Mouse (Mus musculus): ENCODE data around the gene Tbc1d10a.

Tbc1d10a gene

DNA sequence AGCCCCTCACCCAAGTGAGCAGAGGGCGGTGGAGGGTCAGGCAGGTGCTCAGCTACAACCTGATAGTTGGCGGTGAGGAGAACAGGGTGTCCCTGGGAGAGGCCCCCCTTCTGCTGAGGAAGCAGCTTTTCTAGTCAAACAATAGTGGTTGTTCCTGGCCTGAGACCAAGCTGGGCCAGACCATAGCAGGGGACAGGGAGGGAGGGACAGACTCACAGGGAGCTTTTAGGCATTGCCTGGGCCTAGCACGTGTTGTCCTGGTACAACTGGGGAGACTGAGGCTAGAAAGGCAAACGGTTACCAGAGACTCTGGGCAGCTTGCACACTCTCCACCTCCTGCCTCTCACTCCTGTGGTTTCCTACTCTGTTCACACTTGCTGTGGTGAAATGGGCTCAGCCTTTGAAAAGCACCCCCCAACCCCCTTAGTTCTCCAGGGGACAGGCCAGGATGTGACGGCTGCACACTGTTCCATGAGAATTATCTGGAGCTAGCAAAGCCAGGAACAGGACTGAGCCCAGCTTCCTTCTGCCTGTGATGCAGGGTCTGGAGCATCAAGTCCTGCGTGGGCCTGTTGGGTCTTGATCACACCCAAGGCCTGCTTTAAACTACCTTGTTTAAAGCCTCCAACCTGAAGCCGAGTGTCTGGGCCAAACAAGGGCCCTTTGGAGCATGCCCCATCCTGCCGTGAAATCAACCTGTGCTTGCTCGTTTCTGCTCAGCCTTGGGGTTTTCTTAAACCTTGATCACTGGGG lies 29.8 kb downstream of the Tbc1d10a start:
- no peak for DNase-seq (ENCODE audit: low spot score)

- DNase-seq (ENCODE audit: low spot score): no peak
Observed at GRCm38 (mm10) chr11:4217914-4218629, 31.5 kb downstream of the Tbc1d10a start, which contains the start of gene Castor1. Gene Castor1 (plus strand): TSS chr11:4218225.

DNA sequence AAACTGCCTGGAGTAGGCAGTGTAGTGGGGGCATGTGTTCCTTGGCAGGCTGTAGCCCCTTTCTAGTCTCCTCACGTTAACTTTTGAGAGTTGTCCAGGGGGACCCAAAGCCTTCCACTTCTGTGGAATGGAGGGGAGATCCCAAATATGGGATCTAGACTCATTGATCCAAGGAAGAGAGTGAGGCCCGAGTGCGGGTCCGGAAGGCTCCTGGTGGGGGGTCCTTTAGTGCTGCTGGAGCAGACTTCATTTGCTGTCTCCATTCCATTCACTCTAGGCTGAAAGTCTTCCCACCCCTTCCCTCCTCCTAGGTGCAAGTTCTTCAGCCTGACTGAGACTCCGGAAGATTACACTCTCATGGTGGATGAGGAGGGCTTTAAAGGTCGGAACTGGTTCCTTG lies 32.0 kb downstream of the Tbc1d10a start:
- no peak for DNase-seq (ENCODE audit: low spot score)

- no peak for DNase-seq (ENCODE audit: low spot score)
Observed at GRCm38 (mm10) chr11:4219317-4219751, 32.7 kb downstream of the Tbc1d10a start.

DNA sequence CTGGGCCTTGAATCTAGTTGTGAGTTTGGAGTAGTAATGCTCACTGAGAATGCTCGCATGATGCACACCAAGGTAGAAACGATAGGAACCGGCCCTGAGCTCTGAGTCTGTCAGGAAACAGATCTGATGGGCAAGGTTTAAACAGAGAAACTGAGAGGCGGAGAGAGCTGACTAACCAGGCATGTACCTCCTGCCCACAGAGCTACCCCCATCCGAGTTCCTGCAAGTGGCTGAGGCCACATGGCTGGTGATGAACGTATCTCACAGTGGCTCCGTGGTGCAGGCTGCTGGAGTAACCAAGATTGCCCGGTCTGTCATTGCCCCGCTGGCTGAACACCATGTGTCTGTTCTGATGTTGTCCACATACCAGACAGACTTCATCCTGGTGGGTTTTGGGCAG lies 33.3 kb downstream of the Tbc1d10a start:
- DNase-seq (ENCODE audit: low spot score): no peak

DNA sequence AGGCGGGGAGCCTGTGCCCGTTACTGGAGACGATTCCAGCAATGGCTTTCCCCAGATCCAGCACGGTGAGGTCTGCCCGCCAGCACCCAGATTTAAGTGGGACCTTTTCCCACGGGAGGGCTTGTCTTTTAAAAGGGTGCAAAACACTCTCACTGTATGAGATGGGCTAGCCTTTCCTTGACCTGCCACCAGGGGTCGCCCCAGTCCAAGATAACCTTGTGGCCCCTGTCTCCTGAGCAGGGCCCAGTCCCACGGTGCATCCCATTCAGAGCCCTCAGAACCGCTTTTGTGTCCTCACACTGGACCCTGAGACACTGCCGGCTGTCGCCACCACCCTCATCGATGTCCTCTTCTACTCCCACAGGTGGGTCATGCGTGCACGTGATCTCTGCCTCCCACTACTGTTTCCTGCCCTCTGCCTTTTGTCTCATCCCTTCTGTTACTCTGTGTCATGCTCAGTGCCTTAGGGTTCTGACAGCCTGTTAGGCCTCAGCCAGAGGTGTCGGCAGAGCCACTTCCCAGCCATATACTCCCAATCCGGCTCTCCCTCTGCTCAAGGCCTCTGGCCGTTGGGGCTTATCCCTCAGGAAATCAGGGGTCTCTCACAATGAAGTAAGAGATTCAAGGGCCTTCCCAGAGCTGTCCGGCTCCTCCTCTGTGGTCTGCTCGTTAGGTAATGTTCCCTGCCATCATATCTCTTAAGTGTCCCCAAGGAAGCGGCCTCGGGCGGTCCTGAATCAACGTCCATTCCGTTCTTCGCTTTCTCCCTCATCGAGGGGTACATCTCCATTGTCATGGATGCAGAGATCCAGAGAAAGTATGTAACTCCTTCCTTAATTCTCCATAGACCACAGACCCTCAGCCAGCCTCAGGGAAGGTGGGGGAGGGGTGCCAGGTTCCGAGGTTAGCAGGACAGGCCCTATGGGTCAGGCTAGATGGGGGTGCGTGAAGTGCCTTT lies 34.1 kb downstream of the Tbc1d10a start:
- DNase-seq (ENCODE audit: low spot score): no peak

GRCm38 (mm10) chr11:4222046-4222950 lies 35.7 kb downstream of the Tbc1d10a start:
- DNase-seq (ENCODE audit: low spot score): no peak

- no peak for DNase-seq (ENCODE audit: low spot score)
Observed at GRCm38 (mm10) chr11:4223393-4224188, 37.0 kb downstream of the Tbc1d10a start.

DNA sequence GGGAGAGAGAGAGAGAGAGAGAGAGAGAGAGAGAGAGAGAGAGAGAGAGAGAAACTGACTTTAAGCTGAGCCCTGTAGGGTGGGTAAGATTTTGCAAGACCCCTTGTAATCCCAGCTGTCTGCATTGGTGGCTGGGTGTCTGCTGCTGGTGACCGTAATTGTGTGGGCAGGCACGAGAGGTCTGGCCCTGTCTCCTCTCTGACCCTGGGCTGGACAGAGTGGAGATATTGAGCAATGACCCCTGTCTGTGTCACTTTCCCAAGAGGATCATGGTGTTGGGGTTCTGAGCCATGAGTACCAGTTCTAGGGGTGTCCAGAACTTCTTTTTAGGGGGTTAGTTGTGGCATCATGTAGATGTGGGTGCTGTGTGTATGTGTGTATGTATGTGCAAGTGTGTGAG lies 37.6 kb downstream of the Tbc1d10a start:
- DNase-seq (ENCODE audit: low spot score): no peak

- DNase-seq (ENCODE audit: low spot score): no peak
Observed at GRCm38 (mm10) chr11:4226569-4227325, 40.2 kb downstream of the Tbc1d10a start.

DNA sequence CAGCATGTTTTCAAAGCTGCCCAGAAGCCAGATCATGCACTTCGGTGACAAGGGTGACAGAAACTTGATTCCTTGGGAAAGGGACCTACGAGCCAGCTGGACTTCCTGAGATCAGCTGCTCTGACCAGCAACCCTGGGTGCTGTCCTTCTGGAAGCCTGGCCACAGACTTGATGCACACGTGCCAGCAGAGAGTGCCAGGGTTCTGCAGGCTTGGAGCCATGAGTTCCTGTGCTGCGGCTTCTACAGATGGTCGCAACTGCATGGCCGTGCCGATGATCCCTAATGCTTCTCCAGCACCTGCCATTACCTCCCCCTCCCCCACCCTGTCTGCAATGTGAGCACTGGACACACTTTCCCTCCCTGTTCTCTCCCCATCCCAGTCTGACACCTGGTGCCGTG lies 41.9 kb downstream of the Tbc1d10a start:
- DNase-seq (ENCODE audit: low spot score): no peak

DNA sequence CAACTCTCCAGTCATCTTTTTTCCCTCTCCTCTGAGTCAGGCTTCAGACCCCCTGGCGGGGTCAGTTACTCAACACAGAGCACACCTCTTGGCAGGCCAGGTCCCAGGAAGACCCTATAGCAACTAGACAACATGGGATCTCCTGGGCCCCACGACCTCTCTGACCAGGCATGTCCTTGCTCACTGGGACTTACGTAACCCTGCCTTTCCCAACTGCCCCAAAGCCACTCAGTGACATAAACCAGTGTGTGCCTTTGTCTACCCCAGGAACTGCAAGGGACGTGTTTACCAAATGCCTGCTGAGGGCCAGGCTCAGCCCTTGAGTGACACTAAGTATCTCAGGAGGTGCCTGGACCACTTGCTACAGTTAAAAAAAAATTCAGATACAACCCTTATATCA lies 43.3 kb downstream of the Tbc1d10a start:
- no peak for DNase-seq (ENCODE audit: low spot score)

- no peak for DNase-seq (ENCODE audit: low spot score)
Observed at GRCm38 (mm10) chr11:4231435-4231834, 44.8 kb downstream of the Tbc1d10a start.

DNA sequence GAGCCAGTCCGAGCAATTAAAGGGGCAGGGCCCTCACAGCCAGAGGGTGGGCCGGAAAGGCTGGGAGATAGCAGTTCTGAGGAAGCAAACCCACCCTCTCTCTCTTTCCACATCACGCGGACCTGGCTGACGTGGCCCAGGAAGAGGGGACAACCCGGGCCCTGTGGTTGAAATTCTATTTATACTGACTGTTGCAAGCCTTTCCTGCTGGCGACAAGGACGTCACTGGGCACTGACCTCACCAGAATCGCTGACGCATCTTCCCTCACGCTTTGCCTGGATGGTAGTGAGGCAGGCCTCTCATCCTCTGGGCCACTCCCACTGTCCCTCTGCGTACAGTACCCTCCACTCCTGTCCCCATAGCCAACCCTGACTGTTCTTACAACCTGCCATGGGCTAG lies 46.1 kb downstream of the Tbc1d10a start:
- DNase-seq (ENCODE audit: low spot score): no peak

DNA sequence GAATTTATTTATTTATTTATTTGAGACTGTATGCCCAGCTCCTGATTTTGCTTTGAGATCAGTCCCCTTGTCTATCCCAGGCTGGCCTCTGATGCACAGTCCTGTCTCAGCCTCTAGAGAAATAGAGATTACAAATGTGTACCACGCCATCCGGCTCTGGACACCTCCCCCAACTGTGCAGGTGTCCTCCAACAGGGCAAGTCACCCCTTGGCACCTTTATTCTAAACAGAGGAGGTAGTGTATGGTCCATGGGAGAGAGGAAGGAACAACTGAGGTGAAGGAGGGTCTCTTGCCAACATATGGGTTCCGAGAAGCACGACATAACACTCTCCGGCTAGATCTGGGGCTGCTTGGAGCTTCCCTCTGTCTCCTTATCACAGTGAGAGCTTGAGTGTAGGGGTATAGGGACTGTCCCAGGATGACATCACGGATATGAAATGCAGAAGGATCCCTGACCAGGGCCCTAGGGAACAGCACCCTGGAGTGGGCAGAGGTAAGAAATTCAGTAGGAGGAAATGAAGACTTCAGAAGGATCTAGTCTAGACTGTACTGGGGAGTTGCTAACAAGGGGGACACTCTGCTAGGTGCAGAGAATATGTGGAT lies 48.6 kb downstream of the Tbc1d10a start:
- no peak for DNase-seq (ENCODE audit: low spot score)

GRCm38 (mm10) chr11:4235665-4236545 lies 49.3 kb downstream of the Tbc1d10a start, which contains the start of gene Osm:
Gene Osm (plus strand): TSS chr11:4236420.
- DNase-seq (ENCODE audit: low spot score): no peak

DNA sequence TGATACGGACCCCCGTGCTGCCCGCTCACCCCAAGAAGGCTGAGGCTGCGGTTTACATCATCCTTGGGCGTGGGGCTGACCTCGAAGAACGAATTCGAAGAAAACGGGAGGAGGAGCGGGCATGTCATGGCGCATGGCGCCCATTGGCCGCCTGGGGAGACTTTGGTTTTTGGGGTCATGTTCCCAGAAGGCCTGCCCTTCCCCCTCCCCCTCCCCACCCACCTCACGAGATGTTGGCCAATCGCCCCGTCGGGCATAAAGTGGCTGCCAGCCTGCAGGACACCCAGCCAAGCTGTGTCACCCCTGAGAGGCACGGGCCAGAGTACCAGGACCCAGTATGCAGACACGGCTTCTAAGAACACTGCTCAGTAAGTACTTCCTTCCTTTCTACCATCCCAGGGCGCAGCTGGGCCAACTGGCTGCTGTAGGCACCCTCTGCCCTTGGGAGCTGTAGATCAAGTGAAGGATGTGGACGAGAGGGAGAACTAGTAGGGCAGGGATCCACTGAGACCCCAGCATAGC lies 50.0 kb downstream of the Tbc1d10a start:
- DNase-seq (ENCODE audit: low spot score): no peak

GRCm38 (mm10) chr11:4237389-4237912 lies 50.9 kb downstream of the Tbc1d10a start:
- DNase-seq (ENCODE audit: low spot score): no peak
